Mouse (Mus musculus): ENCODE measurements around the gene Kctd20.

Gene Kctd20

DNA sequence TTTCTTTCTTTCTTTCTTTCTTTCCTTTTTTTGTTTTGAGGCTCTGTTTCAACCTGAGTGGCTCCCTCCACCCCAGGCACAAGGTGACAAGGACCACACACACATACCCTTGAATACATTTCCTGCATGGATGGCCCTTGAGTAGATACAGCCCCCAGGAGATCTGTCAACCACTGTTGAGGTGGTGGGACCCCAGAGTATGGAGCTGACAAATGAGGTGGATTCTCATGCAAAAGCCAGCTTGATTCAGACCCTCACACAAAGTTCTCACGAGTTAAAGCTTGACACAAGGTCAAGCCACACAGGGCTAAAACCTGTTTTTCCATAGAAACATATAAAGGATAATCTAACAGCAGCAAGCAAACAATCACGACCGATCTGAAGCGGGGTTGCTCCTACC, 19.5 kb upstream of the Kctd20 start:
- no peak for DNase-seq (ENCODE audit: low spot score)

DNA sequence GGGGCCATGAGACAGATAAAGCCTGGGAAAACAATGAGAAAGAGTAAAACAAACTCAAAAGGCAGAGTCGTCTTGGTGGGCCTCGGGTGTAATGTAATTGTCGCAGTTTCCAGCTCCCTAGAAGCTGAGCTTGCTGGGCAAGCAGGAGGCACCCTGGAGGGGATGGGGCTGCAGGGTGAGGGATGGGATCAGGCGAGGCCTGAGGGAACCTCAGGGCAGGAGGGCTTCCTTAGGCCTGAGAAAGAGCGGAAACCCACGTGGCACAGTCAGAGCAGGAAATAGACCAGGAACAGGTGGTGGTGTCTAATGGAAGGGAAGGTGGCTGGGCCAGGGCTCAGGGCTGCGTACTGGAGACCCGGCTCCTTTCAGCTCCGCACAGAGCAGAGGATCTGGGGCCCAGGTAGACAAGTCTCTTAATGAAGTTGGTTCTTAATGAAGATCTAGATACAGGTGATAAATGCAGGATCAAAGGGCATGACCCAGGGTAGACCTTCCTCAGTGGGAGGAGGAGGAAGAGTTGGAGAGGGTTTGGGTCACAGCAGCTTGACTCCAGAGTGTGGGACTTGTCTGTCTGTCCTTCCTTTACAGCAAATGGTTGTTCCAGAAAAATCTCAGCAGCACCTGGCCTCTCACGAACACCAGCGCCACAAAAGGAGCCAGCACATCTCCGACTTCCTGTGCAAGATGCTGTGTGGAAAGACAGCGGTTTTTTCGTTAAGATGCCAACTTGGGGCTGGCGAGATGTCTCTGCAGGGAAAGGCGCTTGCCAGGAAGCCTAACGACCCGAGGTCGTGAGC, 17.4 kb upstream of the Kctd20 start:
- no peak for DNase-seq (ENCODE audit: low spot score)

DNA sequence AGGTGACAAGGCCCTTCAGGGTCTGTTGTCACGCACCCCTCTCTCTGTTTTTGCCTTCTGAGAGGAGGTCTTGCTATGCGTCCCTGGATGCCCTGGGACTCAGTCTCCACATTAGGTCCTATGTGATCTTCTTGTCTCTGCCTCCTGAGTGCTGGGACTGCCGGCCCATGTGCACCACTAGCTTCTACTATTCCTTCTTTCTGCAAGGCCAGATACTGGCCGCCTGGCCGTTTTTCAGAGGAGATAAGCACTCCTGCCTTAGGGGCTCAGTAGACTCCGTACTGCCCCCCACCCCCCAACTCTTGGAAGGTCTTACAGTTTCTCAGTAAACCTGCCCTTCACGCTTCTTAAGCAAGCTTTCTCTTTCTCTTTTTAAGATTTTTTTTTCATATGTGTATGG, 15.6 kb upstream of the Kctd20 start:
- DNase-seq (ENCODE audit: low spot score): no peak

DNA sequence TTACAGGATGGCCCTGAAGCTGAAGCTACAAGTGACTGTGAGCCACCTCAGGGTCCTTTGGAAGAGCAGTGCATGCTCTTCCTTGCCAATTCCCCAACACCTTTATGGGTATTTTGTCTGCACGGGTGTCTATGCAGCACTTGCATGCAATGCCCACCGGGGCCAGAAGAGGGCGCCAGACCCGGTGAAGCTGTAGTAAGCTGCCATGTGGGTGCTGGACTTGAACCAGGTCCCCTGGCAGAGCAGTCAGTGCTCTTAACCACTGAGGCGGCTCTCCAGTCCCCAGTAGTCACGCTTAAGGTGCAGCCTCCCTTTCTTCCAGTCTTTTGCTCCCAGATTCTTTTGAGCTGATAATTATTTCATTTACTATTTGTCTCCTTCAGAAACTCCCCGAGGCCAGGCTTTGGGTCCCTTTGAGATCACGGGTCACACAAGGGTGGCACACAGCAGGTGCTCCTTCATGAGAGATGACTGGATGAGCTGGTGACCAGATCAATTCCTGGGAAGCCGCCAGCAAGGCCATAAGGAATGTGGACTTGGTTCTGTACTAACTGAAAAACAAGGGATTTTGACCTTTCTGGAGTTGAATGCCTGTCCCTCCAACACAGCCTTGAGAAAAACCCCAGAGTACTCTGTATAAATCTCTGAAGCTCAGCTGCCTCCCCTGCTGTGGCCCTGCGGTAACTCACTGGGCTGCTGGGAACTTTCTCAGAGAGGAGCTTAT, 15.0 kb upstream of the Kctd20 start:
- no peak for DNase-seq (ENCODE audit: low spot score)

DNA sequence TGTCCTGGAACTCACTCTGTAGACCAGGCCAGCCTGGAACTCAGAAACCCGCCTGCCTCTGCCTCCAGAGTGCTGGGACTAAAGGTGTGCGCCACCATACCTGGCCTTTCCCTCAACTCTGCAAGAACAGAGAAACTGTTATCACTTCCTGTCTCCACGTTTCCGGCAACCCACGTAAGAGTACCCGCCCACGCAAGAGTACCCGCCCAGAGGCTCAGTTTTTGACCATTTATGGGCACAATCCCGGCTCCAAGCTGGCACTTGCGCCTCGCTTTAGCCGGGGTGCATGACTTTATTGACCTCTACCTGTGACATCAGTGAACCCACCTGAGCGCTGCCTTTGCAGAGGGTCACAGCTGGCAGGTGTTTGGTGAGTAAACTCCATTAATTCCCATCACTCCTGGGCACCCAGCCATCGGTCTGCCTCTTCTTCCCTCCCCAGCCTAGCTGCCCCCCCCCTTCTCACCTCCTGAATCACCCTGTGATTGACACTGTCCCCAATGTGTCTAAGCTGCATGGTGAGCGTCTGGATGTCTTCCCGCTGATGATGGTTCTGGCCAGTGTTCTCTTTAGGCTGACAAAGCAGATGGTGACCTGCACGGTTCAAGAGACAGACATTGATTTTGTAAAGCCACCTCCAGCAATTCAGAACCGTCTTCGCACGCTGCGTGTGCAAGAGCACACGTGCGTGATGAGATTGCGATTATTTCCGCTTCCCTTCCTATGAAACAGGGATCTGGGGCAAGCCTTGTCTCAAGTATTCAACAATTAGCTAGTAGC, 10.8 kb upstream of the Kctd20 start:
- DNase-seq (ENCODE audit: low spot score): no peak

DNA sequence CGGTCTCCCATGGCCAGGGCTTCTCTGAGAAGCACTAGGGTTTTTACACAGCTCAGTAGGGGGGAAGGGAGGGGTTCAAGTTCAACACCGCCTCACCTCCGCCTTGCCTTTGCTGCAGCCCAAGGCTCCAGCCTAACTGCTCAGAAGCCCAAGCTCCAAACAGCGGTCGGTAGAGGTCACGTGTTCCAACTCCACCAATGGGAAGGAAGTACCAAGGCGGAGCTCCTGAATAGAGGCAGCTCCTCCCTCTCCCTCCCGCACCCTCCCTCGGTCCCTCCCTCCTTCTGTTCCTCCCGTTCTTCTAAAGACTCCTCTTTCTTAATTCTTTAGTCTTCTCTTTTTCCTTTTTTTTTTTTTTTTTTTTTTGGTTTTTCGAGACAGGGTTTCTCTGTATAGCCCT, 9.6 kb upstream of the Kctd20 start:
- DNase-seq (ENCODE audit: low spot score): no peak

DNA sequence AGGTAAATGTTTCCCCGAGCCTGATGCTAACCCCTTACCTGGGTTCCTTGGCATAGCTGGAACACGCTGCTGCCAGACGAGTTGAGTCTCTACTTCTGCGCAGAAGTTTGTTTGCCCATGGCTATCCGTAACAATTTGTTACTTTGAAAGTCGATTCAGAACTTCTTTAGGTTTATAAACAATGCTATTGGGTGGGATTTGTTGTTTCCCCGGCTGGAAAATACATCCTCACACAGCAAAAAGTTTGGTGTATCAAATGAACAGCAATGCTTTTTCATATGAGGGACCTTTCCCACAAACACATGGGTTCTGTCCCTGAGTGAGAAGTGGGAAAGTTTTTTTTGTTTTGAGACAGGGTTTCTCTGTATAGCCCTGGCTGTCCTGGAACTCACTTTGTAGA, 8.0 kb upstream of the Kctd20 start, which contains the start of gene Pxt1:
Pxt1 (minus strand) TSS at position 101 of the 400 bp plus-strand sequence.
- DNase-seq (ENCODE audit: low spot score): no peak

DNA sequence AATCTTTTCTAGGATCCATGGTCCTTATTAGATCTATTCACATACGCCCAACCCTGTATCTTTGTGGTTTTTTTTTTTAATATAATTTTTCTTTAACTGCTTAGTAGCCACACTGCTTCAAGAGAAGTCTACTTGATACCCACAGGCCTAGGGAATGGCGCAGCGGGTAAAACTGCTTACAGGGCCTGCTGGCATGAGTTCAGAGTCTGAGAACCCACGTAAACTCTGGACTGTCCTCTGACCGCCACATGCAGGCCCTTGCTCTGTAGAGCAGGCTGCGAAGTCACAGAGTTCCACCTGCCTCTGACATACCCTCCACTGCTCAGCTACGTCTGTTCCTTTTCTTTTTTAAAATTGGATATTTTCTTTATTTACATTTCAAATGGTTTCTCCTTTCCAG, 7.3 kb upstream of the Kctd20 start:
- DNase-seq (ENCODE audit: low spot score): no peak

DNA sequence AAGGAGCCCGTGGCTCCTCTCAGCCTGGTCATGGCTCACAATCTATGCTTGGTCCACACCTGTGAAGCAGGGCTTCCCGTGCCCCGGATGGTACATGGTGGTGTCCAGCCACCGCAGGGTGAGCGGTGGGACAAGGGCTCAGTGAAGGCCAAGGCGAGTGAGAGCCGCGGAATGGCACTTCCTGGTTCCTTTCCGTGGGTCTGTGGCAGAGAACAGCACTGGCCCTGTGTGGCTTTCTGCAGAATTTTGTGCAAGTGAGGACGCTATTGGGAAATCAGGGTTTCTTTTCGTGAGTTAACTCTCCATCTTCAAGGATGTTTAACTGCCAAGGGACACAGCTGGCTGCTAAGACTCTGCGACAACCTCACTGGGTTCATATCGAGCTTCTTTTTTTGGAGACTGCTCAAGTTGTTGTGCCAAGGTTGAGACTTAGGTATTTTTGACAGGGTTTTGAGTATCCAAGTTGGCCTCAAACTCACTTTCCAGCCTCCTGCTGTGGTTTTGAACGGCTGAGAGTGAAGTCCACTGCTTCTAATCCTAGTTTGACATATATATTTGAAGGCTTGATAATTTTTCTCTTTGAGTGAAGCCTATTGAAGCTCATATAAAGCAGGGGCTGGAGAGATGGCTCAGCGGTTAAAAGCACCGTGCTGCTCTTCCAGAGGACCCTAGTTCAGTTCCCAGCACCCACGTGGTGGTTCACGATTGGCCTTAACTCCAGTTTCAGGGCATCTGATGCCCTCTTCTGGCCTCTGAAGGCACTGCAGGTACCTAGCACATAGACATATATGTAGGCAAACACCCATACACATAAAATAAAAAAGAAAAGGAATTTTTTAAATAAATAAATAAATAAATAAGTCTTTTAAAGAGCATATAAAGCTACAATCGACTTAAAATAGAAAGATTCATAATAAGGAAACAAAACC, 4.5 kb upstream of the Kctd20 start:
- no peak for DNase-seq (ENCODE audit: low spot score)

DNA sequence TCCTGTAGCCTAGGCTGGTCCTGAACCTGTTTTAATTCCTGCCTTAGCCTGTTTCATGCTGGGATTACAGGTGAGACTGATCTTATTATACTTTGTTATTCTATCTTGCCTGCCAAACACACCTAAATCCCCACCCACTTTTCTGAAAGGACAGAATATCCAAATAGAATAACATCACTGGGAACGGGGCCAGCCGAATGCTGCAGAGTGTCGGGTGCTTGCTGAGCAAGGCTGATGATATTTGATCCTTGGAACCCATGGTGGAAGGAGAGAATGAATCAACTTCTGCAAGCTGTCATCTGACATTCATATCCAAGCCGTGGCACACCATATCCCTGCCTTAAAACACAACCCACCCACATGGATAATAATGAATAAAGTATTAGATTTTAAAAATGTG, 3.1 kb upstream of the Kctd20 start:
- DNase-seq (ENCODE audit: low spot score): no peak

DNA sequence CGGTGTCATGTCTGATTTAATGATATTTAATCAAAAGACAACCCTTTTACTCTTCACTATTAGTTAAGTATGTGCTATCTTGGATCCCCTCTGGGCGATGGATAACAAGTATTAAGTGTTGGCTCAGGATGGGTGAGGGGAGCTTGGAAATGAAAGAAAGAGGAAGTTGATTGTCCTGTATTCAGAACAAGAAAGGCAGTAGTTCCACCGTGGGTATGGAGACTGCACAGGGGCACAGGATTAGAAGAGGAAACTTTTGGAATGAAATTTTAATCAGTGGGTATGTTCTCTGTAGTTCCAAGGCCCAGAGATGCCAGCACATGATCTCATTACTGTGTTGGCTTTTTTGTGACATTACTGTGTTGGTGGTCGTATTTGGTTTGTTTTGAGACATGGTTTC, 999 bp upstream of the Kctd20 start:
- no peak for DNase-seq (ENCODE audit: low spot score)

DNA sequence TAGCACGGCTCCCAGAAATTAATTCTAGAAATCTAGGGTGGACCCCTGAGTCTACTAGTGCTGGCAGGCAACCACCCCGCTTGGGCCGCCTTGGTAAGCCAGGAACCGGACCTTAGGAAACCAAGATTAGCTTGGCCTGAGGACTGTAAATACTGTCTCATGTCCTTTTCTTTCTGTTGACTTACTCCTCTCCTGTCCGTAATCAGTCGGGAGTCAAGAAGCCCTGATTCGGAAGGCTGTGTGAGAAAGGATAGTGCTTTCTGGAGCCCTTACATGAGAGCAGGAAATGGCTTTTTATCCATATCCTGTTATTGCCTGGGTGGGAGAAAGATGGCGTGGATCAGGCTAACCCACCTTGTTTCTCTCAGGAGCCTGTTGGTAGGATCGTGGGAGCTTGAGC, 1.5 kb downstream of the Kctd20 start:
- no peak for DNase-seq (ENCODE audit: low spot score)

DNA sequence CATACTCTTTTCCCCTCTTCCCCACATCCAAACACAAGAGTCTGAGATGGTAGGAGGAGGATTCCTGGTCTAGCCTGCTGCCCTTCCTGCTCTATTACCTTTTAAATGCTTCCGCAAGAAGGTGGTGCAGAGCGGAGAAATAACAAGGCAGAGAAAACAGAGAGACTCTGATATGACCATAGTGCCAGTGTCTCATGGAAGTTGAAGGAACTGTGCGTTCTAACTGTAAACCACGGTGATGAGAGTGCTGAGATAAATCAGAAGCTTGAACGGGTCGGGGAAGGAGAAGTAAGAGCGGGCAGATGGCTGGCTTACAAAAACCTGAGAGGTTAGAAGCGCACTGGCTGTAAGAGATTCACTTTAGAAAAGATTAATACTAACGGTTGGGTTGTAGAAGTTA, 2.7 kb downstream of the Kctd20 start:
- DNase-seq (ENCODE audit: low spot score): no peak

DNA sequence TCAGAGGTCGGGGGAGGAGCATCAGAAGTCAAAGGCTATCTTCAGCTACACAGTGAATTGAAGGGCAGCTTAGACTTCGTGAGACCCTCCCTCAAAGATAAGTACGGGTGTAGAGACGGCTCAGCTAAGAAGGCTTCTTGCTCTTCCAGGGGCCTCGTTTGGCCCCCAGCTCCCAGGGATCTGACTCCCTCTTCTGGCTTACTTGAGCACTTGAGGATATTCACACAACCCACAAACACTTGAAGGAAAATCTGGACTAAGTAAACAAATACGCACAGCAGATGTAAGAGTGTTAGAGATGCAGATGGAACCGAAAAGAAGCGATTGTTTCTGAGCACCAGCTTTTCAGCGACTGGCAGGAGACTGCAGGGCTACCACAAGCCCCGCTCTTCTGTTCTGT, 8.8 kb downstream of the Kctd20 start:
- DNase-seq (ENCODE audit: low spot score): no peak

DNA sequence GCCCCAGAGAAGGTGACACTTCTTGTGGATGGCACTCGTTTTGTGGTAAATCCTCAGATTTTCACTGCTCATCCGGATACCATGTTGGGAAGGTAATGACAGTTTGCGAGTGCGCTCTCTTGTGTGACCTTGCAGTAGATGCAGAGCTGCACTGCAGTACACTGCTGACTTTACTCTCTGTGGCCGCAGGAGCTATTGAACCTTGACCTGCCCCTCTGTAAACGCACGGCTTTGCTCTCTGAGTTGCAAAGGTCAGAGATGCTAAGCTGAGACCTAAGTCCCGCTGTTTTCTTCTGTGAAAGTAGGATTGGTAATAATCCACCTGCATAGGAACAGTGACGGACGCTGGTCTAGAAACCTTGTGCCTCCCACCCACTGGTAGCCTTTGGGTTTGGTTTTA, 9.8 kb downstream of the Kctd20 start:
- no peak for DNase-seq (ENCODE audit: low spot score)

DNA sequence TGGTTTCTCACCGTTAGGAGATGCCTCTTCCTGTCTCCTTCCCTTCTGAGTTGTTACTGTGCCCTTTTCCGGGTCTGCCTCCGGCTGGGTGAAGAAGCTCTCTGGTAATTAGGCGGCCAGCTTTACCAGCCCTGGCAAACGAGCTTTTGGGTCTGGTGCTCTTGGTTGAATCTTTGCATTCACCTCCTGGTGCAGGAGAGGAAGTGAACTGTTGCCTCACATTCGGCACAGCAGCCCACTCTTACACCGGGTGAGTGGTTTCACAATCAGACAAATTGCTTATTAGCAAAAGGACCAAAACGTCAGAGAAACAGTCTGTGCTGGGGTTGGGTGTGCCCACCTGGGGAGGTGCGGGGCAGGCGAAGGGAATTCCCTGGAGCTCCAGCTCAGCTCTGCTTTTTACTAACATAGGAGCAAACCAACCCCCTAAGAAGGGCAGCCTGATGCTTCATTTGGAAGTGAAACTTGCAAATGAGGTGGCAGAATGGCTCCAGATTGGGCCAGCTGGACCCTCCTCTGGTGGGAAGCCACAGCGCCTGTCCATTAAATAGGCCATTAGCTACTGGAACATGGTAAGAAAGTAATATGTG, 15.4 kb downstream of the Kctd20 start:
- DNase-seq (ENCODE audit: low spot score): no peak

DNA sequence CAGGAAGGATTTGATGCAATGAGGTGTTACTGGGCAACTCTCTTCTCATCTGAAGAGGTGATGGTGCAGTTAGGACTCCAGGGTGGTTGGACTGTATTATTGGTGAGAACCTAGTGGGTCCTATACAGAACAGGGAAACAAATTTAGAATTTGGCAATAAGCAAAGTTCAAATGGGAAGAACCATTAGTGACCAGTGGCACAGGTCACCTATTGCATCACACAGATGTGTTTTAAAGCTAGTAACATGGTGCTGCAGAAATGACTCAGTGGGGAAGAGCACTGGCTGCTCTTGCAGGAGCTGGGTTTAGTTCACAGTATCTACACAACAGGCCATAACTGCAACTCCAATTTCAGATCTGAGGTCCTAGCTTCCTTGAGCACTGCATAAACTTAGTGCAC, 18.4 kb downstream of the Kctd20 start:
- DNase-seq (ENCODE audit: low spot score): no peak

DNA sequence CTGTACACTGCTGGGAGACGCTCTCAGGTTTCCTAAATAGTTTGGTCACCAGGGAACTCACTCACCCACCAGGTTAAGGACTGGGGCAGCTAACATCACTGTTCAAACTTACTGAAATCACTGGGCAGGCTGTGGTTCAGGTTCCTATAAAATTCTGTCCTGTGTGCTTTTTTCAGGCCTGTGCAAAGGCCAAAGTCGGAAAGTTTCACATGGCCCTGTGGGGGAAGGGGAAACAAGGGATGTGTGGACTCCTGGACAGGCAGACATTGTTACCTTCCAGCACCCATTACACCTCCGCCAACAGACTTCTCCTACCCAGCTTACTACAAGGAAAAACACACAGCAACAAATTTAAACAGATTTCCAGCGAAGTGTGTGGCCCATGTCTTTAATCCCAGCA, 27.3 kb downstream of the Kctd20 start:
- DNase-seq (ENCODE audit: low spot score): no peak

DNA sequence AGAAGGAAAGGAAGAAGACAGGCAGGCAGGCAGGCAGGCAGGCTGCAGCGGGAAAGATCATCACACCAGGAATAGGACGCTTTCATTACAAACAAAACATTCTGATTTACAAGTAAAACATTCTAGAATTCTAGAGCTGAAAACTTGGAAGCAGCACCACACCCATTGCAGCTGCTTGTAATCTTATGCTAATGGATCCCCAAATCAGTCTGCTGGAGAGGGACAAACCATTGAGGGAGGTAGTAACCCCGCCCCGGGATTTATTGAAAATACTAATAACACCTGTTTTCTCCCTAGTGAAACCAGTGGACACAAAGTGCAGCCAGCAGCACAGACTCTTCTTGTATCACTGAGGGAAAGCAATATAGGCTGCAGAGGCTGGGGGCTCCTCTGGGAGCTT, 29.3 kb downstream of the Kctd20 start:
- no peak for DNase-seq (ENCODE audit: low spot score)

DNA sequence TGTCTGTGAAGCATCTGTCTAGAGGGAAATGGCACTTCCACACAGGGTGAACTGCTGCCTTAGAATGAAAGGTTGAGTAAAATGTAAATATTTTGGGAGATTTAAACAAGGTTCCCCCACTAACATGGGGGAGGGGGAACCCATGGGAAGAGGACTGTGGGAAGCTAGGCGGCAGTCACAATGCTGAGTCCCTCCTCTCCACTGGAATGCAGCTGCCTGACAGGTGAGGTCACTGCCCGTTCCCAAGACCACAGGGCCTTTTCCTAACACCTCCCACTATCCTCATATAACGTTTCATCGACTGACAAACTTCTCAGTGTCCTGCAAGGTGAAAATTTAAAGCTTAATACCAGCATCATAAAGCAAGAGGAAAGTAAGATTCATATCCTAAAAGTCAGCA, 30.8 kb downstream of the Kctd20 start:
- no peak for DNase-seq (ENCODE audit: low spot score)

DNA sequence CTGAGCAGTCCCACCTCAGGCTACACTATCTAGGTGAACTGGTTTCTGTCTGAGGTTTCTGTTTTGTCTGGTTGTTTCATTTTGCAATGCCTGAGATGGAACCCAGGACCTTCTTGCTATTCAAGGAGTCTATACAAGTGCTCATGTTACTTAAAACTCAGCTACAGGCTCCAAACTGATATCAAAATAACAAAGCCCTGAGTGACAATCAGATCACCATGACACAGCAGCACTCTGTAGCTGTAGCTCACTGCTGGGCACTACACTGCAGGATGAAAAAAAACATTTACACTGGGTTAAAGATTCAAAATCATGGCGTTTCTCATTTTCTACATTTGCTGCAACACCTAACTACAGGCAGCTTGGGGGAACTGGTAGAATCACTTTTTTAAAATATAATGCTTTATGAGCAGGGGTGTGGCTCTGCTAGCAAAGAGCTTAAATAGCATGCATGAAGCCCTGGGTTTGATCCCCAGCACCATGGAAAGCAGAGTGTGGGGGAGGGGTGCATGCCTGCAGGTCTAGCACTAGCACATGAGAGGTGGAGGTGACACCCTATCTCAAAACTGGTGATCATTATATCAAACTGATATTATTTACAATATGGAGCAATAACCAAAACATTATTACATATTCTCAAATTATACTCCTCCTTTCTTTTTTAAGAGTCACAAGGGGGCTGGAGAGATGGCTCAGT, 33.1 kb downstream of the Kctd20 start:
- no peak for DNase-seq (ENCODE audit: low spot score)

Data from urinary bladder, postnatal 14 days (tissue).